Mouse (Mus musculus) E14TG2a.4 (cell line): ENCODE results near the gene Barx1.

Experiments
- CTCF ChIP-seq: conservative IDR thresholded peaks from 2 replicates; pipeline ENCODE4 v1.5.1; 2014; ENCODE audit warnings: low read length
- NANOG ChIP-seq: IDR thresholded peaks from 2 replicates; pipeline ENCODE4 v1.6.1; 2014; ENCODE audit warnings: borderline replicate concordance, low read length, mixed read lengths
- POU5F1 ChIP-seq: IDR thresholded peaks from 2 replicates; pipeline ENCODE4 v1.6.1; 2014; ENCODE audit warnings: low read length, borderline replicate concordance

- TF ChIP-seq CTCF (no peak), NANOG (no peak), POU5F1 (no peak)
Observed at GRCm38 (mm10) chr13:48694090-48695064, 31.6 kb downstream of the Barx1 start.
